Mouse (Mus musculus) intestine, embryonic 14.5 days (tissue): ENCODE measurements around the gene Nrp2. TPM values are rescaled to one million over a fixed set of nuclear protein-coding genes. Genes with fewer than 3 reads are reported as not detected.

ENCODE experiments used
- ATAC-seq: fragments of 200-750 bp; cut with Nextera tagmentation; replicated peaks from 2 replicates; pipeline ENCODE4 v1.8.0; 2017; ENCODE audit warnings: low read depth, moderate number of reproducible peaks, moderate TSS enrichment, moderate library complexity; ENCODE audit not compliant: low FRiP score, low TSS enrichment
- DNase-seq: peaks from one replicate; pipeline ENCODE4 v3.0.0-alpha.2; 2018; ENCODE audit warnings: low spot score
- H3K27ac ChIP-seq: fragments of 300-500 bp; sonication (generic); 2 replicates; pipeline ENCODE4 v1.5.1; 2014; ENCODE audit warnings: low read depth, mild to moderate bottlenecking, control low read depth
- H3K27me3 ChIP-seq: fragments of 300-500 bp; sonication (generic); replicated peaks from 2 replicates; pipeline ENCODE4 v1.6.1; 2014; ENCODE audit warnings: low read length, control low read depth; ENCODE audit not compliant: control insufficient read depth, insufficient read depth
- H3K36me3 ChIP-seq: fragments of 300-500 bp; sonication (generic); 2 replicates; pipeline ENCODE4 v1.6.1; 2014; ENCODE audit warnings: low read length, control low read depth; ENCODE audit not compliant: control insufficient read depth, insufficient read depth
- H3K4me1 ChIP-seq: fragments of 300-500 bp; sonication (generic); replicated peaks from 2 replicates; pipeline ENCODE4 v1.6.1; 2014; ENCODE audit warnings: low read length, control low read depth, mixed read lengths; ENCODE audit not compliant: control insufficient read depth, insufficient read depth
- H3K4me2 ChIP-seq: fragments of 300-500 bp; sonication (generic); 2 replicates; pipeline ENCODE4 v1.6.1; 2014; ENCODE audit warnings: low read length
- H3K4me3 ChIP-seq: fragments of 300-500 bp; sonication (generic); 2 replicates; pipeline ENCODE4 v1.5.1; 2014; ENCODE audit warnings: low read depth, low read length, control low read depth, mixed read lengths
- H3K9ac ChIP-seq: fragments of 300-500 bp; sonication (generic); 2 replicates; pipeline ENCODE4 v1.6.1; 2014; ENCODE audit warnings: mild to moderate bottlenecking, low read length
- H3K9me3 ChIP-seq: fragments of 300-500 bp; sonication (generic); 2 replicates; pipeline ENCODE4 v1.6.1; 2016; ENCODE audit warnings: low read length, control low read depth; ENCODE audit not compliant: control insufficient read depth
- WGBS: fragments of 180-500 bp; shearing (Covaris S2); extraction: QIAGEN DNeasy Blood & Tissue Kit; methylation state at CpG from one replicate; pipeline ENCODE4 v1.1.7; 2014; 5-methylcytosine and 5-hydroxymethylcytosine counted together
- polyA plus RNA-seq: library from polyadenylated mRNA; unstranded; fragments of >200 nt; fragmentation: Nextera tagmentation; extraction: Ambion mirVana; gene quantifications from 2 replicates; pipeline ENCODE4 v1.2.1, GENCODE M21; 2014

Gene Nrp2
- polyA plus RNA-seq, 1 experiment from 2014 or later: 43.8 TPM

DNA sequence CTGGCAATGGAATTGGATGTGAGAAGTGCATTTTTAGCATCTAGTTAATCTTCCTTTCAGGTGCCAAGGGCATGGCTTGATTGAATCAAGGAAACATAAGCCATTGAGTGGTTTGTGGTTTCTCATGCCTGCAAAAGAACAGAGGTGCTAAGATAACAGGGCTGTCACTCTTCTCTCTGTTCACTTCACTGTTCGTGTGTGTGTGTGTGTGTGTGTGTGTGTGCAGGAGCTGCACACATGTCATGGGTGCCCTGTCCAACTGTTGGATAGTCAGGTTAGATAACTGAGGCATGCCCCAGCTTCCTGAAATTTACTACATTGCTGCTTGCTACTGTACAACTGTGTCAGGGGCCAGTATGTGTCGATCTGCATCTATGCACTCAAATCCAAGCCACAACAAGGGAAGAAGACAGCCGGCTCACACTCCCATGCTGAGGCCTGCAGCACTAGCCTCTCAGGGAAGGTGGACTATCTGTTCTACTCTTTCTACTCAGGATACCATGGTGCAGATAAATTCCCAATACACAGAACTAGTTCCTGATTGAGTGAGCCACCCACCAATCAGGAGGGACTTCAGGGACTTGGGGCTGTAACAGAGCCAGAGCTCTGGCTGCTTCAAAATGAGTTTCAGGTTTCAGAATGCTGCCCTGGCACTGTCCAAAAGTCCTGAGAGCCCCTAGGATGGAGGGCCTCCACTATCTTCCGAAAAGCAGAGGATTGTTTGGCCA, 126.8 kb downstream of the Nrp2 start:
- WGBS: 64% methylated on average over 4 of the region's 4 CpGs

GRCm38 (mm10) chr1:62830418-62830769, 127.3 kb downstream of the Nrp2 start:
- Histone ChIP-seq H3K4me2 (no peak overlapping the region), H3K27me3 (no peaks in the 10 kb centered on the region), H3K36me3 (no peaks in the 10 kb centered on the region), H3K9ac (no peak overlapping the region), H3K27ac (no peak overlapping the region), H3K9me3 (0 out of 2 replicates have a peak, but pooled peaks cover 6% of the 10 kb centered on the region), H3K4me1 (no peaks in the 10 kb centered on the region), H3K4me3 (no peak overlapping the region)
- no peak for DNase-seq
- WGBS: 60% methylated on average over 7 of the region's 7 CpGs
- no peak for ATAC-seq

More for the DNA sequence above, 126.8 kb downstream of the Nrp2 start:
- Histone ChIP-seq H3K4me2 (no peak overlapping the region), H3K27me3 (no peaks in the 10 kb centered on the region), H3K4me3 (no peak overlapping the region), H3K4me1 (no peaks in the 10 kb centered on the region), H3K36me3 (no peaks in the 10 kb centered on the region), H3K27ac (no peak overlapping the region), H3K9me3 (0 out of 2 replicates have a peak, but pooled peaks cover 6% of the 10 kb centered on the region), H3K9ac (no peak overlapping the region)
- no peak for ATAC-seq
- no peak for DNase-seq

DNA sequence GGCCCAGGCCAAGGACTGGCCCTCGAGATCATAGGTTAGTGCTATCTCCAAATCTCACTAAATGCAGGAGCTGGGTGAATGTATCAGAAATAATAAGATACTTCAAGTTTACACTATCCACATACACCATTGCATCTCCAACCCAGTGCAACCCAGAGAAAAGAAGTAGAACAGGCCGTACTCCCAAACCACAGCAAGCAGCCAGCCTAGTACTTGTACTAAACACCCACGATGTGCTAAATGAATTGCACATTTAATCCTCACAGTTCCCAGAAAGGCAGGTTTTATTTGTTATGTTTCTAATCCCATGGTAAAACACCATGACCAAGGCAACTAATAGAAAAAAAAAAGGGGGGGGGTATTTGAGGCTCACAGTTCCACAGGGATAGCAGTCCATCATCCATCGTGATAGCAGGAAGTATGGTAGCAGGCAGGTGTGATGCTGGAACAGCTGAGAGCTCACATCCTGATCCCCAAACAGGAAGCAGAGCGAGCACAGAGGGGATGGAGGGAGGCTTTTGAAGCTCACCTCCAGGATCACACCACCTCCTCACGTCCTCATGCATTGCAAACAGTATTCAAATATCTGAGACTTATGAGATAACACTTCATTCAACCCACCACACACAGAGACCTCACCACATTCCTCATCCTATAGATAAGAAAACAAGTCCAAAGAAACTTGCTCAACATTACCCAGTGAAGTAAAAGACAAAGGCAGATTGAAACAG, 128.8 kb downstream of the Nrp2 start:
- Histone ChIP-seq H3K4me2 (no peak overlapping the region), H3K36me3 (no peaks in the 10 kb centered on the region), H3K27ac (no peak overlapping the region), H3K4me1 (no peaks in the 10 kb centered on the region), H3K9ac (no peak overlapping the region), H3K4me3 (no peak overlapping the region), H3K27me3 (no peaks in the 10 kb centered on the region), H3K9me3 (0 out of 2 replicates have a peak, but pooled peaks cover 6% of the 10 kb centered on the region)
- ATAC-seq (no peak), DNase-seq (no peak)
- 77% methylated on average over 6 of the region's 6 CpGs for WGBS

GRCm38 (mm10) chr1:62833356-62833755, 130.3 kb downstream of the Nrp2 start:
- 97% methylated on average over 1 of the region's 1 CpGs for WGBS
- H3K4me3 ChIP-seq: no peak overlapping the region
- no peak overlapping the region for H3K9ac ChIP-seq
- no peak for DNase-seq
- 0 out of 2 replicates have a peak, but pooled peaks cover 6% of the 10 kb centered on the region for H3K9me3 ChIP-seq
- H3K4me1 ChIP-seq: no peaks in the 10 kb centered on the region
- no peak overlapping the region for H3K27ac ChIP-seq
- no peak overlapping the region for H3K4me2 ChIP-seq
- H3K27me3 ChIP-seq: no peaks in the 10 kb centered on the region
- no peak for ATAC-seq
- H3K36me3 ChIP-seq: no peaks in the 10 kb centered on the region

DNA sequence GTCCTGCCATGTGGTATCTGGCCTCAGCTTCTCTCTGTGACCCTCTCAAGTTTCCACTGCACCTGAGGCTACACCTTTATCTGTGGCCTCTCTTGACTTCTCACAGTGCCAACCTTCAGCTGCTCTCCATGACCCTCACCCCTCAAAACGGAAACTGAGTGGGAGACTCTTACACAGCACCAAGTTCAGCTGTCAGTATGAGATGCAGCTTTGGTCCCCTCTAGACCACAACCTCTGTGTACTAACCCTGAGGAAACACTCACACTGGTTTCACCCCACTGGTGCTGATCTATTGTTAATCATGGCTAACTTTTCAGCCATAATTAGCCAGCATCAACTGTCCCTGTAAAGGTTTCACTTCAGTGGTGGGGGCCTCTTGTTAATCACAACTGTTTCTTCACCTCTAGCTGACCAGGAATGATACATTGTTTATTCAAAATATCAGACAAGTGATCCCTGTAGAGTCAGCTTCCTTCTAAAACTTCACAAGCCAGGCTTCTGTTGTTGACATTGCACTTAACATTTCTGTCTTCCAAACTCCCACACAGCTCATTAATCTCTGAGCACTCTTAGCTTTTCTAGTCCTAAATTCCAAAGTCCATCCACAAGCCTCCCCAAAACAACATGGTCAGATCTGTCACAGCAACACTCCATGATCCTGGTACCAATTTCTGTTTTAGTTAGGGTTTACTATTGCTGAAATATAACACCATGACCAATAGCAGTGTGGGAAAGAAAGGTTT, 131.5 kb downstream of the Nrp2 start:
- 0 out of 2 replicates have a peak, but pooled peaks cover 6% of the 10 kb centered on the region for H3K9me3 ChIP-seq
- DNase-seq (no peak), ATAC-seq (no peak)
- no peaks in the 10 kb centered on the region for H3K36me3 ChIP-seq
- H3K27me3 ChIP-seq: no peaks in the 10 kb centered on the region
- H3K4me1 ChIP-seq: no peaks in the 10 kb centered on the region
- H3K27ac ChIP-seq: no peak overlapping the region
- 81% methylated on average over 1 of the region's 1 CpGs for WGBS
- H3K4me3 ChIP-seq: no peak overlapping the region
- no peak overlapping the region for H3K4me2 ChIP-seq
- H3K9ac ChIP-seq: no peak overlapping the region

GRCm38 (mm10) chr1:62838083-62838482, 135.0 kb downstream of the Nrp2 start:
- Histone ChIP-seq H3K4me2 (no peak overlapping the region), H3K9me3 (0 out of 2 replicates have a peak, but pooled peaks cover 6% of the 10 kb centered on the region), H3K27me3 (no peaks in the 10 kb centered on the region), H3K4me1 (no peaks in the 10 kb centered on the region), H3K9ac (no peak overlapping the region), H3K36me3 (no peaks in the 10 kb centered on the region), H3K4me3 (no peak overlapping the region), H3K27ac (no peak overlapping the region)
- DNase-seq: no peak
- ATAC-seq: no peak
- 82% methylated on average over 3 of the region's 3 CpGs for WGBS

DNA sequence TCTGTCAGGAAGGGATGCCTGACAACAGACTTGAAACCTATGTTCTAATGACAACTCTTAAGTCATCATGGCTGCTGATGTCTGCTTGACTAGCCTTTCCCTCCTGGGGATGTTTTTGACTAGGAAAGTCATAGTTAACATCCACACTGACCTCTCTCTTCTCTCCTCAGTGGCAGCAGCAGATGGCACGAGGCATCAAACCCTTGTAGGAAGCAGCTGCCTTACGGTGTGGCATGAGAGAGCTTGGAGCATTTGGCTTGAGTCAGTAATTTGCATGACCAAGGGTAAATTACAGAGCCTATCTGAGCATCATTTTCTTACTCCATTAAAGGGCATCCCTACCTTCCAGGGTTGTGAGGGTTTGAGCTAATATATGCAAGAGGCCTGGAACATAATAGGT, 135.5 kb downstream of the Nrp2 start:
- H3K4me3 ChIP-seq: no peak overlapping the region
- H3K9me3 ChIP-seq: 0 out of 2 replicates have a peak, but pooled peaks cover 6% of the 10 kb centered on the region
- H3K4me1 ChIP-seq: no peaks in the 10 kb centered on the region
- H3K4me2 ChIP-seq: no peak overlapping the region
- no peak overlapping the region for H3K27ac ChIP-seq
- 70% methylated on average over 2 of the region's 2 CpGs for WGBS
- ATAC-seq: no peak
- H3K36me3 ChIP-seq: no peaks in the 10 kb centered on the region
- no peaks in the 10 kb centered on the region for H3K27me3 ChIP-seq
- DNase-seq: no peak
- H3K9ac ChIP-seq: no peak overlapping the region

- Histone ChIP-seq H3K4me1 (no peaks in the 10 kb centered on the region), H3K27ac (no peak overlapping the region), H3K27me3 (no peaks in the 10 kb centered on the region), H3K36me3 (no peaks in the 10 kb centered on the region), H3K9ac (no peak overlapping the region), H3K4me3 (no peak overlapping the region), H3K9me3 (no peaks in the 10 kb centered on the region), H3K4me2 (no peak overlapping the region)
- ATAC-seq: no peak
- WGBS: 91% methylated on average over 4 of the region's 4 CpGs
- no peak for DNase-seq
Measured at GRCm38 (mm10) chr1:62843215-62843614, 140.1 kb downstream of the Nrp2 start.
